8 mouse cellular contexts compared by ENCODE assay signal in the genomic region with DNA sequence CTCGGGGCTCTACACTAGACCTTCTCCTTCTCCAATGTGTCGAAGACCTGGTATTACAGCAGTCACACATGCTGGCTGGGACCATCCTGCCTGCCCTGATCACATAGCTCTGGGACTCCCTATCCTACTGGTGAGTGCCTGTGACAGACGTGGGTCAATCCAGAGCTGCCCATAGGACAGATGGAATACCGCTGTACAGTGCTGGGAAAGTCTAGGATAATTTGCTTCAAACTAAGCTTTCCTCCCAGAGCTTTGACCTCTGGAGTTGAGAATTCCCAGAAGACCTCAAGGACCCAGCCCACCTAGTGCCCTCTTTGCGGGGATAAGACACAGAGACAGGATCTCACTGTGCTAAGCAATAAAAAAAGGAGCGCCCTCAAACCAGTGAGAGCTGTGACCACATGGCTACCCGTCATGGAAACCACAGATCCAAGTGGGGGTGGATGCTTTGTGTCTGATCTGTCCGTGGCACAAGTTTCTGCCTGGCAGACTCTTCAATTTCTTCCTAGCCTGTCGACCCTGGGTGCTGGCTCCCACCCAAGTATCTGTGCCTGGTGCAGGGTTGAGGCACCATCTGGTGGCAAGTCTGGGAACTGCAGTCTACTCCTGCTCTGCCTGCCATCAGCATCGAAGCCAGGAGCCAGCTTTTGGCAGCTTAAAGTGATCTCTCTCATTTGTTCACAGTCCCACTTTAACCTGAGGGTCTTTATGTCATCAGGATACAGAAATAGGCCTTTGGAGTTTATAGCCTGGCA. TPM values are rescaled to one million over a fixed set of nuclear protein-coding genes. Genes with fewer than 3 reads are reported as not detected.
DNase-seq lines count a peak whose midpoint lies in the region; ATAC-seq and TF ChIP-seq lines count a peak whose summit lies in the region.

No protein-coding gene starts in this region.

- TF ChIP-seq CTCF in cerebellum, adult 2 months (IDR thresholded peaks at IDR 0.05; ENCODE audit: borderline replicate concordance, insufficient read depth, low read depth, low read length): peak; percentile 100

- H3K27me3 ChIP-seq in cerebellum, adult 2 months (ENCODE audit: control insufficient read depth, insufficient read depth, low read length): no peaks in the 10 kb centered on the region

- peak; percentile 69 for DNase-seq in R1 (ENCODE audit: low read depth, low spot score)
- peak; percentile 84 to 93 for DNase-seq in cerebellum, adult 2 months
- DNase-seq in left cerebral cortex, adult 9 months (ENCODE audit: low spot score in 2 of 2): peak; percentile 63 to 94
- peak; percentile 88 for DNase-seq in mesoderm, embryonic 11.5 days (ENCODE audit: low read depth, low spot score)
- DNase-seq in right cerebral cortex, postnatal 36 days (ENCODE audit: low spot score in 2 of 2): peak; percentile 86
- DNase-seq in urinary bladder, postnatal 36 days (ENCODE audit: low spot score in 2 of 2): peak; percentile 75 to 79

- WGBS in cerebellum, adult 2 months: 27% methylated on average over 10 of the region's 10 CpGs

- ATAC-seq in frontal cortex, adult (ENCODE audit: low TSS enrichment): 0 out of 2 replicates have a peak, but pooled peaks have one; percentile 15
- peak; percentile 67 for ATAC-seq in inflammation-experienced regulatory T-cells, adult 6 months

- H3K4me3 ChIP-seq in cerebellum, adult 2 months (replicated peaks; ENCODE audit: insufficient read depth, low read depth, low read length): no peak overlapping the region

- peaks cover 20% of the 10 kb centered on the region; the same call in 1 of the 2 replicates for H3K4me1 ChIP-seq in cerebellum, adult 2 months (ENCODE audit: control insufficient read depth, insufficient read depth, low read length)

- H3K27ac ChIP-seq in cerebellum, adult 2 months (ENCODE audit: insufficient read depth, low read length): no peak overlapping the region

- TF ChIP-seq POLR2A in cerebellum, adult 2 months (IDR thresholded peaks at IDR 0.05; ENCODE audit: borderline replicate concordance, insufficient read depth, low read length): no peak

RNA-seq across cellular contexts. Expression of a gene that starts 6.1 kb away (rescaled TPM):
- polyA plus RNA-seq in cerebellum, adult 2 months (2012; rRNA removed): not detected in 2 replicates
- not detected for polyA plus RNA-seq in inflammation-experienced regulatory T-cells, adult 6 months (2017; shearing (Covaris generic))

RNA-seq across cellular contexts. Expression of a gene that starts 23.3 kb away (rescaled TPM):
- polyA plus RNA-seq in cerebellum, adult 2 months (2012; rRNA removed): 74.0 and 85.3 TPM in 2 replicates
- 1 to 10 TPM in 2 of 3 experiments, under 1 TPM in 1; 0.67 to 1.7 (median 1.5) TPM for polyA plus RNA-seq in inflammation-experienced regulatory T-cells, adult 6 months (2017; shearing (Covaris generic))

RNA-seq across cellular contexts. Expression of a gene that starts 36.9 kb away (rescaled TPM):
- polyA plus RNA-seq in cerebellum, adult 2 months (2012; rRNA removed): 96.0 and 99.5 TPM in 2 replicates
- 10 to 100 TPM; 31.1 to 45.8 (median 38.5) TPM for polyA plus RNA-seq in inflammation-experienced regulatory T-cells, adult 6 months (2017; shearing (Covaris generic))

RNA-seq across cellular contexts. Expression of a gene that starts 36.9 kb away (rescaled TPM):
- polyA plus RNA-seq in cerebellum, adult 2 months (2012; rRNA removed): 96.2 and 104 TPM in 2 replicates
- 100 to 1,000 TPM; 141 to 268 (median 158) TPM for polyA plus RNA-seq in inflammation-experienced regulatory T-cells, adult 6 months (2017; shearing (Covaris generic))

RNA-seq across cellular contexts. Expression of a gene that starts 46.5 kb away (rescaled TPM):
- 0.47 TPM in 1 of 2 replicates, not detected in the other for polyA plus RNA-seq in cerebellum, adult 2 months (2012; rRNA removed)
- not detected for polyA plus RNA-seq in inflammation-experienced regulatory T-cells, adult 6 months (2017; shearing (Covaris generic))

Comparison
In these comparisons a context has a peak if more than half of its experiments do, and no peak if none do; other contexts are left out.
1. RNA of a gene that starts 23.3 kb away (polyA plus RNA-seq): 74.0 to 85.3 TPM in cerebellum, adult 2 months; 0.67 to 1.7 TPM in inflammation-experienced regulatory T-cells, adult 6 months; every median in the first group is over 10 times any median in the second.
2. Peak in every context shown above with its lines, with median percentiles within 50 percentile points of each other: DNase-seq.